Mouse (Mus musculus) retina, postnatal 1 day (tissue): ENCODE results near the gene Map3k10.
"Not testable (repeated sequence)": the region's sequence is repeated elsewhere in the genome, so short reads cannot be mapped to it uniquely, and the experiment has no call there.

Experiments
- DNase-seq: peaks from one replicate; pipeline ENCODE4 v3.0.0-alpha.2; 2012

Map3k10 gene

DNA sequence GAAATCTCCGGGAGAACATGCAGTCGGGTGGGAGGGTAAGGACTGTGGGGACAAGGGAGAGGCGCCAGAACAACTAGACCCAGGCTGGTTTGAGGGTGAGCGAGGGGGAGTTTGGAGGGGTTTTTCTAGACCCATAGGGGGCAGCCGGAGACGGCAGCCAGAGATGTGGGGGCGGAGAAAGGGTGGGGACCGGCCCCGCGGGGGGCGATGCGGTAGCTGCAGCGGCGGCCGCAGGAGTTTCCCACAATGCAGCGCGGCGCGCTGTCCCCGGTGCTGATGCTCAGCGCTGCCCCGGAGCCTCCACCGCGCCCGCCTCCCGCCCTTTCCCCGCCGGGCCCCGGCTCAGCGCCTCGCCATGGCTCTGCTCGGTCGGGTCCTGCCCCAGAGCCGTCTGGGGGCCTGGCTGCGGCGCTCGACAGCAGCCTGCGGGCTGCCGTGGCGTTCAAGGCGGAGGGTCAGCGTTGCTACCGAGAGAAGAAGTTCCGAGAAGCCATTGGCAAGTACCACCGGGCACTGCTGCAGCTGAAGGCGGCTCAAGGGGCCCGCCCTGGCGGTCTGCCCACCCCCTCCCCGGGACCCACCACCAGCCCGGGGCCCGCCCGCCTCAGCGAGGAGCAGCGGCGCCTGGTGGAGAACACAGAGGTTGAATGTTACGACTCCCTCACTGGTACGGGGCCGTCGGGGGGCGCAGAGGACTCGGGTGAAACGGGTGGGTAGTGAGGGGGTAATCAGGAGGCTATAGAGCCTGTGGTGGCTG, 20.5 kb downstream of the Map3k10 start, which contains the start of gene Ttc9b:
Gene Ttc9b (plus strand): TSS at position 235 of the 757 bp plus-strand sequence.
- DNase-seq, result peak; percentile 83

- peak; percentile 91 for DNase-seq
Observed at GRCm38 (mm10) chr7:27650949-27651348, 23.4 kb downstream of the Map3k10 start.

DNA sequence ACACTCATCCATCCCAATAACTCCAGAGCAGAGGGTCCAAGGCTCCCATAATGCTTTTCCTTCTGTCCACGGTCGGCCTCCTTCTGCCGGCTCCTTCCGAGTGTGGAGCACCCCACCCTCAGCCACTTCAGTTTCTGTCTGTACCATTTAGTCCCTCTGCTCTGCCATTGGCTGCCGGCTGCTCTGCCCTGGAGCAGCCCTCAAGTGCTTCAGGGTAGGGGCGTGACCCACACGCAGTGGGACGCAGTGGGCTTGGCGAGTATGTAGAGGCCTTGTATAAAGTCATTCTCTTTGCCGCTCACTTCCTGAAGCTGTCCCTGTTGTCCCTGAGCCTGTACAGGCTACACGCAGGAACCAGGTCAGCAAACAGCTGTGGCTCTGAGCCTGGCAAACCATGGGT, 24.7 kb downstream of the Map3k10 start:
- DNase-seq, result no peak

- no peak for DNase-seq
Observed at GRCm38 (mm10) chr7:27647281-27648002, 27.0 kb downstream of the Map3k10 start.

DNA sequence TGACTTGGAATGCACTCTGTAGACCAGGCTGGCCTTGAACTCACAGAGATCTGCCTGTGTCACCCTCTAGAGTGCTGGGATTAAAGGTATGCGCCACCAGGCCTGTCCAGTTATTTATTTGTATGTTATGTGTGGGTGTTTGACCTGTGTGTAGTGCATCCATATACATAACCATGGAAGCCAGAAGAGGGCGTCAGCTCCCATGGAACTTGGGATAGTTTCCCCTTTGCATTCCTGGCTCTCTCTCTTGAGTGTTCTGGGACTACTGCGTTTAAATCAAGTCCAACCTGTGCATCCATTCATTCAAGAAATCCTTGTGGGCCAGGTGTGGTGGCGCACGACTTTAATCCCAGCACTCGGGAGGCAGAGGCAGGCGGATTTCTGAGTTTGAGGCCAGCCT, 27.9 kb downstream of the Map3k10 start:
- DNase-seq, result no peak

DNA sequence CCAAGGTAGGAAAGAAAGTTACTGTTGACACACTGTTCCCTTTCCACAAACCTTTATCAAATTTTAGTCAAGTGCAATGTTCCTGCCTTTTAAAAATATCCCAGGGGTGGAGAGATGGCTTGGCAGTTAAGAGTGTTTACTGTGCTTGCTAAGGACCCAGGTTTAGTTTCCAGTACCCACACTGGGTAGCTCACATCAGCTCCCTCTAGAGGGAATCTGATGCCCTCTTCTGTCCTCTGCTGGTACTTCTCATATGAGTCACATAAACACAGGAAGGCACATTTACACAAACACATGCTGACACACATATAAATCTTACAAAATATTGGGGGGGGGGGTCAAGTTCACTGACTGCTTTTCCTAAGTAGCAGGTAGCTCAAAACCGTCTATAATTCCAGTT, 29.9 kb downstream of the Map3k10 start:
- DNase-seq, result no peak

- DNase-seq, result not testable (repeated sequence)
Observed at GRCm38 (mm10) chr7:27635094-27635493, 39.3 kb downstream of the Map3k10 start.

DNA sequence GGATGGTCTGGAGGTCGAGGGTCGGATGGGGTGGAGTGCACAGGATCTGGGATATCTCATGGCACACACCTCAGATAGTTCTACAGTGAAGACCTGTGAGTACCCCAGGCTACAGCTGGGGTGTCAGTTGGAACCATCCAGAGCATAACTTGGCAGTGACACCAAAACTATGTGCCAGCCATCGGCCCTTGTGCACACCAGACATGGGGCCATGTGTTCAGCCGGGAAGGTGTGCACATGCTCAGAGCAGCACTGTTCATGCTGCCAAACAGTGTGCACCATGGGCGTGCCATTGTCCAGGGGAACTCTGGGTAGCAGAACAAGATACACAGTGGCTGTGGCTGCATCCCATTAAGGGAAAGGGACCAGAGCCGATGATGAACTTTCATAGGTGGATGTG, 39.7 kb downstream of the Map3k10 start:
- no peak for DNase-seq

GRCm38 (mm10) chr7:27633166-27633565, 41.2 kb downstream of the Map3k10 start:
- DNase-seq, result no peak

DNA sequence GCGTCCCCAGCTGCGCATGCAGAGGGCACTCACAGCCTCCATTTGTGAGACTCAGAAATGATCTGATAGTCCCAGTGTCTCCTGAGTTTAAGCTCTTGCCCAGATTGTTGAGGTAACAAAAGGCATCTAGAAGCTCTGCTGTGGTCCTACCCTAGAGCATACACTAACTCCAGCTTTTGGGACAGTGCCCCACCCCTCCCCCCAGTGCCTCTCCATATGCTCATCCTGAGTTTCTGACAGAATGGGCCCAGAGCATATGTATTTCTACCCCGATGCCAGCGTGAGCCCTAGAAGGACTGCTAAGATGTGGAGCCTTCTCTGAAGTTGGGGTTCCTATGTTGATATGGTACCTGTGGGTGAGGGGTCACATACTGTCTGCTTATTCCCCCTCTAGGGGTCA, 43.0 kb downstream of the Map3k10 start:
- no peak for DNase-seq

DNA sequence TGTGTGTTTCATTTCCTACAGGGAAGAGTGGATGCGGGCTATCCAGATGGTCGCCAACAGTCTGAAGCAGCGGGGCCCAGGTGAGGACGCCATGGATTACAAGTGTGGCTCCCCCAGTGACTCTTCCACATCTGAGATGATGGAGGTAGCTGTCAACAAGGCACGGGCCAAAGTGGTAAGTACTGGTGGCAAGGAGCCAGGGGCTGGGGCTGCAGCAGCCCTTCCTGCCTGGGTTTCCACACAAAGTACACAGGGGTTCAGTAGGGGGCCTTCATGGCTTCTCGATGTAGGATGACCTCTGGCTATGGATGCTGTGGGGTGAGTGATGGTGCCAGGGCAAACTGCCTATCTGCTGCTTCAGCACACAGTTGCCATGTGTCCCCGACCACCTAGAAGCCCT, 45.6 kb downstream of the Map3k10 start:
- DNase-seq, result not testable (repeated sequence)

GRCm38 (mm10) chr7:27628190-27628589, 46.2 kb downstream of the Map3k10 start:
- DNase-seq, result no peak

DNA sequence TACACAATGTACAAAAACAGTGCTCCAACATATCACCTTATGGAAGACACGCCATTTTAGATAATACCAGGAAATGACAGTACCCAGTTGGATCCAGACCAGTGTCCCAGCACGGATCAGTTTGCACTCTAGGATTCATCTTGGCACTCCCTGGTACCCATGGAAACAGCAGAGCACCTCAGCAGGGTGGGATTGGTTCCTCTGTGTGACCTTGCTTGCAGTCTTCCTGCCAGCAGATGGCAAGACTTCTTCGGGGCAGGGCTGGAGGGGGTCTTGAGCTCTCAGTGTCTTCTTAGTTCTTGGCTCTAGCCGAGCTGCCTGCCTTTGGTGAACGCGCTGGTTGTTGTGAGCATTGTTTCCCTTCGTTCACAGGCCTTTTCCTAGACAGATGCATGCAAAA, 46.7 kb downstream of the Map3k10 start:
- DNase-seq, result no peak

DNA sequence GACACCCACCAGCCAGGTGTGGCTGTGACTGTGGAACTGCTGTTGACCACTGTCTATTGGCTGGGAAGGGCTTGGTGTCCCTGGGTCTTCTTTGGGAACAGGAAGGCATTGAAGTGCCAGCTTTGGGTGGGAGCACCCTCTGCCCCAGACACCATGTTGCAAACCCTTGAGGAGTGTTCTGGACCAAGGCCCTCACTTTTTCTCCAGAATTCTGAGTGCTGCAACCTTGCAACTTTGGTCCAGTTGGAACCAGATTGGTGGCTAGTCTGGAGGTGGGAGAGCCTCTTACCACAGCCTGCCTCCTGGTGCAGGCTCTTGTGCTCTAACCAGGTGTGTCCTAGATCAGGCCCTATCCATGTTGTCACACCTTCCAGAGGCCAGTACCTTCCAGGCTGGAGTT, 49.4 kb downstream of the Map3k10 start:
- no peak for DNase-seq

DNA sequence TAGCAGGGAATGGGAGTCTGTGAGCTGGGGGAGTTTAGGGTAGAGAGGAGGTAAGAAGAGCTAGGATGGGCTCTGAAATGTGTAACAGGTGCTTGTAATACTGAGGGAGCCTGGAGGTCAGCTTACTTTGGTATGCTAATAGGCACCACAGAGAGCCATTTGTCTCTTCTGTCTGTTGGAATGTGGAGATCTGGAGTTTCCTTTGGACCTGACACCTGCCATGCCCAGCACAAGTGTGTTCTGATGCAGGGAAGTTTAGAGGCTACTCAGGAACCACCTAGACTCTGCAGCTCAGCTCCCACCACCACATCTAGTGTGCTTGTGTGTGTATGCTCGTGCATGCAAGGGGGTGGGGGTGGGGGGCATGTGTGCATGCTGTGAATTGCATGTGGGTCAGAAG, 52.2 kb downstream of the Map3k10 start:
- no peak for DNase-seq

DNA sequence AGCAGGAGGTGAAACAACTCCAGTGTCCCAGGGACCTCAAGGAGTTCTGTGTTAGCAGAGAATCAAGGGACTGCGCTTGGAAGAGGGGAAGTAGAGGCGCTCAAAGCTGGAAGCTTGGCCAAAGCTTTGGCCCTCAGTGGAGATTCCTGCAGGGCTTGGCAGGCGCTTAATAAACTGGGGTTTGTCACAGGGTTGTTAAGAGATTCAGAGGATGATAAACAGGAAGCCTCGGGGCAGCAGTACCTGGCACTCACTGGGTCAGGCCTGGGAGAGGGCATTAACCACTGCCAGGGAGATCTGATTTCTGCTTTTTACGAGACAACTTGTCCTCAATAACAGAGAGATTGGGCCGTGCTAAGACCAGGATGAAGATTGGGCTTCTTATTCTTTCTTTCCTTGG, 53.4 kb downstream of the Map3k10 start:
- no peak for DNase-seq

GRCm38 (mm10) chr7:27613751-27614499, 60.5 kb downstream of the Map3k10 start:
- DNase-seq, result peak; percentile 18

GRCm38 (mm10) chr7:27612940-27613339, 61.5 kb downstream of the Map3k10 start:
- DNase-seq, result no peak

- no peak for DNase-seq
Observed at GRCm38 (mm10) chr7:27610871-27611270, 63.5 kb downstream of the Map3k10 start.

- DNase-seq, result no peak
Observed at GRCm38 (mm10) chr7:27610370-27610769, 64.0 kb downstream of the Map3k10 start.

GRCm38 (mm10) chr7:27609688-27610087, 64.7 kb downstream of the Map3k10 start:
- DNase-seq, result no peak

GRCm38 (mm10) chr7:27609285-27609684, 65.1 kb downstream of the Map3k10 start:
- no peak for DNase-seq

- DNase-seq, result no peak
Observed at GRCm38 (mm10) chr7:27608130-27608529, 66.3 kb downstream of the Map3k10 start.

GRCm38 (mm10) chr7:27607580-27607979, 66.8 kb downstream of the Map3k10 start:
- no peak for DNase-seq
